Mouse (Mus musculus) left cerebral cortex, adult 2 months (tissue): ENCODE measurements around the gene Crybb1. TPM values are rescaled to one million over a fixed set of nuclear protein-coding genes. Genes with fewer than 3 reads are reported as not detected.
A peak's percentile ranks its signal among the peaks of the same experiment; 100 is the strongest.

Experiments
- DNase-seq, 2 experiments: peaks; one replicate each; pipeline ENCODE4 v3.0.0; 2021 to 2022; ENCODE audit warnings: low spot score in 2 of 2, mixed read lengths in 1 of 2; ENCODE audit errors: extremely low spot score in 1 of 2
- H3K27ac ChIP-seq: fragments of 200-600 bp; 2 replicates; pipeline ENCODE4 v1.8.1; 2022
- H3K4me3 ChIP-seq: fragments of 200-600 bp; 2 replicates; pipeline ENCODE4 v1.8.1; 2022
- CTCF ChIP-seq: fragments of 200-600 bp; IDR thresholded peaks from 2 replicates; pipeline ENCODE4 v1.8.1; 2022; ENCODE audit warnings: antibody characterized with exemption, mild to moderate bottlenecking, moderate library complexity
- intact Hi-C: fragments of 180-260 bp; cut with DNase I; formaldehyde crosslinking; loops from one replicate; pipeline ENCODE4 v1.15.1; 2025
- long read RNA-seq, 2 experiments: library from polyadenylated mRNA; stranded (forward); transcript quantifications; one replicate each; pipeline ENCODE4 v2.0.0; 2021; ENCODE audit warnings: borderline mapping rate in 2 of 2
- total RNA-seq, 2 experiments: library from RNA; stranded (reverse); gene quantifications; 2 replicates each; pipeline ENCODE4 v1.2.3; 2021

Crybb1 gene
- 1 to 10 TPM; 6.9 to 7.4 TPM for total RNA-seq
- long read RNA-seq, experiment 1, partial matches to known transcripts = 1 of 1 reads
- long read RNA-seq, experiment 1, other reads (novel, unspliced or antisense) = 0 of 1 reads
- long read RNA-seq, experiment 2, partial matches to known transcripts = 1 of 5 reads
- long read RNA-seq, experiment 2, other reads (novel, unspliced or antisense) = 0 of 5 reads

- Histone ChIP-seq H3K4me3 (no peak within 1 kb of the TSS), H3K27ac (peak within 1 kb of the TSS; percentile 78)
- no peak for TF ChIP-seq CTCF
- DNase-seq = peak; percentile 49 to 62
- intact Hi-C loops = no loop called here
Measured at GRCm38 (mm10) chr5:112255426-112255825, at the start of gene Crybb1. Gene Crybb1 (plus strand): TSS chr5:112255815.

GRCm38 (mm10) chr5:112206543-112207255 lies 48.9 kb upstream of the Crybb1 start:
- no peak overlapping the region for H3K27ac ChIP-seq
- intact Hi-C loops = no loop called here
- DNase-seq = no peak
- no peak overlapping the region for H3K4me3 ChIP-seq
- TF ChIP-seq CTCF = no peak

GRCm38 (mm10) chr5:112208321-112208720 lies 47.3 kb upstream of the Crybb1 start:
- Histone ChIP-seq H3K27ac (no peak overlapping the region), H3K4me3 (no peak overlapping the region)
- intact Hi-C loops = no loop called here
- no peak for DNase-seq
- no peak for TF ChIP-seq CTCF

- intact Hi-C loops = loop anchor here (1.0 to 5.0 kb wide), 2 partner anchors 217 to 796 kb away; no protein-coding TSS in a partner anchor
- Histone ChIP-seq H3K4me3 (no peak overlapping the region), H3K27ac (no peak overlapping the region)
- TF ChIP-seq CTCF = peak; percentile 95
- peak in 1 of 2 experiments; percentile 71 for DNase-seq
Measured at GRCm38 (mm10) chr5:112210104-112210503, 45.5 kb upstream of the Crybb1 start.

- DNase-seq = no peak
- TF ChIP-seq CTCF = no peak
- intact Hi-C loops = loop anchor here (5.0 kb wide), 1 partner anchor 215 kb away; no protein-coding TSS in a partner anchor
- Histone ChIP-seq H3K27ac (no peak overlapping the region), H3K4me3 (no peak overlapping the region)
Measured at GRCm38 (mm10) chr5:112211911-112212310, 43.7 kb upstream of the Crybb1 start.

- DNase-seq = no peak
- Histone ChIP-seq H3K4me3 (no peak overlapping the region), H3K27ac (no peak overlapping the region)
- TF ChIP-seq CTCF = no peak
- intact Hi-C loops = loop anchor here (5.0 kb wide), 1 partner anchor 215 kb away; no protein-coding TSS in a partner anchor
Measured at GRCm38 (mm10) chr5:112212711-112213264, 42.8 kb upstream of the Crybb1 start.

- H3K4me3 ChIP-seq = no peak overlapping the region
- TF ChIP-seq CTCF = no peak
- no peak for DNase-seq
- intact Hi-C loops = loop anchor here (5.0 kb wide), 1 partner anchor 214 kb away; no protein-coding TSS in a partner anchor
- H3K27ac ChIP-seq = no peak overlapping the region; the same call in 1 of the 2 replicates
Measured at GRCm38 (mm10) chr5:112213331-112214240, 42.0 kb upstream of the Crybb1 start.

- Histone ChIP-seq H3K4me3 (no peak overlapping the region), H3K27ac (no peak overlapping the region)
- peak; percentile 75 for TF ChIP-seq CTCF
- intact Hi-C loops = loop anchor here (5.0 kb wide), 1 partner anchor 213 kb away; no protein-coding TSS in a partner anchor
- DNase-seq = peak; percentile 68 to 73
Measured at GRCm38 (mm10) chr5:112214419-112214818, 41.2 kb upstream of the Crybb1 start.

GRCm38 (mm10) chr5:112215291-112215751 lies 40.3 kb upstream of the Crybb1 start:
- peak; percentile 59 to 61 for DNase-seq
- TF ChIP-seq CTCF = no peak
- Histone ChIP-seq H3K4me3 (no peak overlapping the region), H3K27ac (peak overlapping the region; percentile 81)
- intact Hi-C loops = no loop called here

GRCm38 (mm10) chr5:112215801-112216251 lies 39.8 kb upstream of the Crybb1 start:
- H3K27ac ChIP-seq = peak overlapping the region; percentile 81
- intact Hi-C loops = no loop called here
- TF ChIP-seq CTCF = no peak
- H3K4me3 ChIP-seq = no peak overlapping the region
- DNase-seq = no peak

- no peak for DNase-seq
- intact Hi-C loops = no loop called here
- peak overlapping the region; percentile 81 for H3K27ac ChIP-seq
- TF ChIP-seq CTCF = no peak
- no peak overlapping the region for H3K4me3 ChIP-seq
Measured at GRCm38 (mm10) chr5:112216335-112216734, 39.3 kb upstream of the Crybb1 start.
